Mouse (Mus musculus): ENCODE data around the gene Olfr616. TPM values are rescaled to one million over a fixed set of nuclear protein-coding genes. Genes with fewer than 3 reads are reported as not detected.
"Not testable (repeated sequence)": the region's sequence is repeated elsewhere in the genome, so short reads cannot be mapped to it uniquely, and the experiment has no call there.

Olfr616 gene
- not detected for total RNA-seq (2021)
- long read RNA-seq, experiment 1, result 0 reads
- long read RNA-seq, experiment 2, result 0 reads

GRCm38 (mm10) chr7:103569043-103569442 is at the start of gene Olfr616:
Olfr616 (minus strand) TSS chr7:103569143.
- no peak for DNase-seq
- intact Hi-C loops (cut with DNase I), result no loop called here

- DNase-seq, result no peak
- intact Hi-C loops (cut with DNase I), result no loop called here
Observed at GRCm38 (mm10) chr7:103612434-103612833, 43.5 kb upstream of the Olfr616 start, which contains the start of gene Olfr620. Olfr620 (minus strand) TSS chr7:103612534.

GRCm38 (mm10) chr7:103607425-103607824 is 38.5 kb upstream of the Olfr616 start:
- DNase-seq, result no peak
- intact Hi-C loops (cut with DNase I), result no loop called here

GRCm38 (mm10) chr7:103600275-103600674 is 31.3 kb upstream of the Olfr616 start, which contains the start of gene Olfr619:
Olfr619 (plus strand) TSS chr7:103600575.
- intact Hi-C loops (cut with DNase I), result no loop called here
- DNase-seq, result no peak

GRCm38 (mm10) chr7:103589803-103590202 is 20.9 kb upstream of the Olfr616 start, which contains the start of gene Olfr618:
Olfr618 (plus strand) TSS chr7:103590103.
- intact Hi-C loops (cut with DNase I), result no loop called here
- DNase-seq, result no peak

GRCm38 (mm10) chr7:103572761-103573160 is 3.8 kb upstream of the Olfr616 start, which contains the start of gene Olfr617:
Olfr617 (plus strand) TSS chr7:103573061.
- intact Hi-C loops (cut with DNase I), result no loop called here
- no peak for DNase-seq

- intact Hi-C loops (cut with DNase I), result no loop called here
- DNase-seq, result no peak
Observed at GRCm38 (mm10) chr7:103555779-103556178, 13.2 kb downstream of the Olfr616 start, which contains the start of gene Olfr615. Olfr615 (plus strand) TSS chr7:103556079.

GRCm38 (mm10) chr7:103547774-103548173 is 21.2 kb downstream of the Olfr616 start, which contains the start of gene Olfr613:
Olfr613 (plus strand) TSS chr7:103548074.
- DNase-seq, result no peak
- intact Hi-C loops (cut with DNase I), result no loop called here

- intact Hi-C loops (cut with DNase I); DNase-seq: not testable (repeated sequence)
Observed at GRCm38 (mm10) chr7:103542617-103543016, 26.3 kb downstream of the Olfr616 start, which contains the start of gene Olfr612. Olfr612 (minus strand) TSS chr7:103542717.

- not testable (repeated sequence) for DNase-seq
Observed at GRCm38 (mm10) chr7:103520746-103521145, 48.2 kb downstream of the Olfr616 start, which contains the start of gene Olfr611. Olfr611 (minus strand) TSS chr7:103520846.

More at GRCm38 (mm10) chr7:103520746-103521145, 48.2 kb downstream of the Olfr616 start, which contains the start of gene Olfr611:
- intact Hi-C loops (cut with DNase I), result not testable (repeated sequence)

Small RNA genes within 50 kb of the gene (microRNA-seq; reads per million reads assigned to microRNA genes)
- gene Gm26506, result 0 reads per million in 2 experiments

Other genes starting within 250 kb of the Olfr616 start
- not detected for gene Olfr598, start 245.6 kb downstream of the Olfr616 start, total RNA-seq (2021)
- not detected for gene Olfr599, start 233.2 kb downstream of the Olfr616 start, total RNA-seq (2021)
- not detected for gene Olfr600, start 219.5 kb downstream of the Olfr616 start, total RNA-seq (2021)
- gene Olfr601, start 206.5 kb downstream of the Olfr616 start, total RNA-seq (2021), result not detected
- gene Olfr603, start 183.0 kb downstream of the Olfr616 start, total RNA-seq (2021), result not detected
- not detected for gene Usp17lc, start 154.1 kb downstream of the Olfr616 start, total RNA-seq (2021)
- not detected for gene Olfr605, start 123.7 kb downstream of the Olfr616 start, total RNA-seq (2021)
- gene Olfr606, start 120.1 kb downstream of the Olfr616 start, total RNA-seq (2021), result not detected
- gene Olfr607, start 105.0 kb downstream of the Olfr616 start, total RNA-seq (2021), result not detected
- not detected for gene Olfr608, start 99.3 kb downstream of the Olfr616 start, total RNA-seq (2021)
- not detected for gene Olfr609, start 71.1 kb downstream of the Olfr616 start, total RNA-seq (2021)
- not detected for gene Olfr610, start 57.0 kb downstream of the Olfr616 start, total RNA-seq (2021)
- gene Olfr611, start 48.3 kb downstream of the Olfr616 start, total RNA-seq (2021), result not detected
- not detected for gene Olfr612, start 26.4 kb downstream of the Olfr616 start, total RNA-seq (2021)
- not detected for gene Olfr613, start 21.1 kb downstream of the Olfr616 start, total RNA-seq (2021)
- gene Olfr615, start 13.1 kb downstream of the Olfr616 start, total RNA-seq (2021), result not detected
- gene Olfr617, start 3.9 kb upstream of the Olfr616 start, total RNA-seq (2021), result not detected
- gene Olfr618, start 21.0 kb upstream of the Olfr616 start, total RNA-seq (2021), result not detected
- gene Olfr619, start 31.4 kb upstream of the Olfr616 start, total RNA-seq (2021), result not detected
- gene Olfr620, start 43.4 kb upstream of the Olfr616 start, total RNA-seq (2021), result not detected
- not detected for gene Olfr622, start 73.6 kb upstream of the Olfr616 start, total RNA-seq (2021)
- gene Olfr623, start 94.6 kb upstream of the Olfr616 start, total RNA-seq (2021), result not detected
- gene Olfr624, start 102.0 kb upstream of the Olfr616 start, total RNA-seq (2021), result not detected
- not detected for gene Olfr625-ps1, start 113.6 kb upstream of the Olfr616 start, total RNA-seq (2021)
- not detected for gene Olfr243, start 145.5 kb upstream of the Olfr616 start, total RNA-seq (2021)
- gene Olfr628, start 161.2 kb upstream of the Olfr616 start, total RNA-seq (2021), result not detected
- gene Olfr629, start 175.8 kb upstream of the Olfr616 start, total RNA-seq (2021), result not detected
- gene Olfr630, start 188.2 kb upstream of the Olfr616 start, total RNA-seq (2021), result not detected
- gene Olfr69, start 202.5 kb upstream of the Olfr616 start, total RNA-seq (2021), result not detected
- gene Olfr68, start 210.6 kb upstream of the Olfr616 start, total RNA-seq (2021), result not detected
- gene Olfr67, start 222.7 kb upstream of the Olfr616 start, total RNA-seq (2021), result not detected
- 1,000 to 10,000 TPM; 2,822 to 3,799 TPM for gene Hbb-bt, start 244.9 kb upstream of the Olfr616 start, total RNA-seq (2021)